Mouse (Mus musculus) kidney, postnatal 14 days (tissue): ENCODE measurements around the gene Gm11172.
"Not testable (repeated sequence)": the region's sequence is repeated elsewhere in the genome, so short reads cannot be mapped to it uniquely, and the experiment has no call there.

Experiments used
- DNase-seq: peaks from one replicate; pipeline ENCODE4 v3.0.0; 2022; ENCODE audit warnings: mixed read lengths

Gene Gm11172

GRCm38 (mm10) chr16:10836388-10836787 is 23.7 kb downstream of the Gm11172 start:
- no peak for DNase-seq

GRCm38 (mm10) chr16:10837250-10837649 is 24.5 kb downstream of the Gm11172 start:
- DNase-seq, result no peak

GRCm38 (mm10) chr16:10837903-10838302 is 25.2 kb downstream of the Gm11172 start:
- DNase-seq, result no peak

- DNase-seq, result peak; percentile 31
These were observed 26.0 kb downstream of the Gm11172 start for GRCm38 (mm10) chr16:10838487-10839245.

GRCm38 (mm10) chr16:10840018-10840417 is 27.3 kb downstream of the Gm11172 start:
- no peak for DNase-seq

- DNase-seq, result peak; percentile 61
These were observed 29.7 kb downstream of the Gm11172 start for GRCm38 (mm10) chr16:10842282-10842855.

- DNase-seq, result peak; percentile 56
These were observed 31.0 kb downstream of the Gm11172 start for GRCm38 (mm10) chr16:10843486-10844318.

GRCm38 (mm10) chr16:10844319-10844670 is 31.6 kb downstream of the Gm11172 start:
- no peak for DNase-seq

GRCm38 (mm10) chr16:10845952-10846351 is 33.2 kb downstream of the Gm11172 start:
- no peak for DNase-seq

- DNase-seq, result peak; percentile 73
These were observed 33.8 kb downstream of the Gm11172 start for GRCm38 (mm10) chr16:10846503-10846902.

- DNase-seq, result peak; percentile 75
These were observed 37.5 kb downstream of the Gm11172 start for GRCm38 (mm10) chr16:10849965-10850861.

- no peak for DNase-seq
These were observed 38.2 kb downstream of the Gm11172 start for GRCm38 (mm10) chr16:10850905-10851304.

- DNase-seq, result not testable (repeated sequence)
These were observed 39.5 kb downstream of the Gm11172 start for GRCm38 (mm10) chr16:10852216-10852615.

GRCm38 (mm10) chr16:10859726-10860245 is 47.1 kb downstream of the Gm11172 start:
- DNase-seq, result no peak

GRCm38 (mm10) chr16:10861408-10861807 is 48.7 kb downstream of the Gm11172 start:
- no peak for DNase-seq
